Mouse (Mus musculus) stomach, embryonic 16.5 days (tissue): ENCODE measurements around the gene Crcp. TPM values are rescaled to one million over a fixed set of nuclear protein-coding genes. Genes with fewer than 3 reads are reported as not detected.

Source experiments
- ATAC-seq: fragments of 200-750 bp; cut with Nextera tagmentation; 2 replicates; pipeline ENCODE4 v1.8.0; 2017; ENCODE audit warnings: moderate number of reproducible peaks, moderate TSS enrichment; ENCODE audit not compliant: insufficient read depth, low FRiP score
- H3K27ac ChIP-seq: fragments of 300-500 bp; sonication (generic); 2 replicates; pipeline ENCODE4 v1.5.1; 2014; ENCODE audit warnings: low read length
- H3K27me3 ChIP-seq: fragments of 300-500 bp; sonication (generic); 2 replicates; pipeline ENCODE4 v1.6.1; 2014; ENCODE audit warnings: low read length, control low read depth, mixed read lengths; ENCODE audit not compliant: control insufficient read depth, insufficient read depth
- H3K36me3 ChIP-seq: fragments of 300-500 bp; sonication (generic); 2 replicates; pipeline ENCODE4 v1.6.1; 2014; ENCODE audit warnings: low read length; ENCODE audit not compliant: control insufficient read depth, insufficient read depth
- H3K4me1 ChIP-seq: fragments of 300-500 bp; sonication (generic); 2 replicates; pipeline ENCODE4 v1.6.1; 2014; ENCODE audit warnings: low read length, control low read depth, mixed read lengths; ENCODE audit not compliant: control insufficient read depth, insufficient read depth
- H3K4me2 ChIP-seq: fragments of 300-500 bp; sonication (generic); 2 replicates; pipeline ENCODE4 v1.6.1; 2014; ENCODE audit warnings: low read depth, low read length, mixed read lengths
- H3K4me3 ChIP-seq: fragments of 300-500 bp; sonication (generic); replicated peaks from 2 replicates; pipeline ENCODE4 v1.5.1; 2014; ENCODE audit warnings: mild to moderate bottlenecking, low read length
- H3K9ac ChIP-seq: fragments of 300-500 bp; sonication (generic); 2 replicates; pipeline ENCODE4 v1.6.1; 2014; ENCODE audit warnings: low read length
- H3K9me3 ChIP-seq: fragments of 300-500 bp; sonication (generic); replicated peaks from 2 replicates; pipeline ENCODE4 v1.6.1; 2016; ENCODE audit warnings: low read length, control low read depth; ENCODE audit not compliant: control insufficient read depth
- WGBS: fragments of 180-500 bp; shearing (Covaris S2); extraction: QIAGEN DNeasy Blood & Tissue Kit; methylation state at CpG from one replicate; pipeline ENCODE4 v1.1.7; 2014; 5-methylcytosine and 5-hydroxymethylcytosine counted together
- polyA plus RNA-seq: library from polyadenylated mRNA; unstranded; fragments of >200 nt; fragmentation: Nextera tagmentation; extraction: Ambion mirVana; gene quantifications from 2 replicates; pipeline ENCODE4 v1.2.1, GENCODE M21; 2015

Crcp gene
- polyA plus RNA-seq, 1 experiment from 2014 or later = 32.1 TPM

DNA sequence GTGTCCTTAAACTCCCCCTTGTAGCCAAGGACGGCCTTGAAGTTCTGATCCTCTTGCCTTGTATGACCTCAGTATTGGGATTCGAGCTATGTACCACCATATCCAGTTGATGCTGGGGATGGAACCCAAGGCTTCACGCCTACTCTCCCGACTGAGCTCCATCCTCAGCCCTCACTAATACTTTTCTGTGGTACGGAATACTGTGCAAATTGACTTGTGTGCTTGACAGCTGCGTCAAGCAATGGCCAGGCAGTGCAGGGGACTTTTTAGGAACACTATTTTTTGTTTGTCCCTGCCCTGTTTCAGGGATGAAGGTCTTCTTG lies 49.7 kb downstream of the Crcp start:
- peak overlapping the region; percentile 73 for H3K4me3 ChIP-seq
- H3K36me3 ChIP-seq = no peaks in the 10 kb centered on the region; the same call in 1 of the 2 replicates
- peak overlapping the region; percentile 88 for H3K4me2 ChIP-seq
- peak; percentile 12; the same call in 1 of the 2 replicates for ATAC-seq
- H3K9ac ChIP-seq = peak overlapping the region; percentile 88
- H3K27me3 ChIP-seq = no peaks in the 10 kb centered on the region
- no peaks in the 10 kb centered on the region for H3K9me3 ChIP-seq
- peak overlapping the region; percentile 81; the same call in 1 of the 2 replicates for H3K27ac ChIP-seq
- WGBS = 49% methylated on average over 6 of the region's 6 CpGs
- peaks cover 15% of the 10 kb centered on the region for H3K4me1 ChIP-seq

DNA sequence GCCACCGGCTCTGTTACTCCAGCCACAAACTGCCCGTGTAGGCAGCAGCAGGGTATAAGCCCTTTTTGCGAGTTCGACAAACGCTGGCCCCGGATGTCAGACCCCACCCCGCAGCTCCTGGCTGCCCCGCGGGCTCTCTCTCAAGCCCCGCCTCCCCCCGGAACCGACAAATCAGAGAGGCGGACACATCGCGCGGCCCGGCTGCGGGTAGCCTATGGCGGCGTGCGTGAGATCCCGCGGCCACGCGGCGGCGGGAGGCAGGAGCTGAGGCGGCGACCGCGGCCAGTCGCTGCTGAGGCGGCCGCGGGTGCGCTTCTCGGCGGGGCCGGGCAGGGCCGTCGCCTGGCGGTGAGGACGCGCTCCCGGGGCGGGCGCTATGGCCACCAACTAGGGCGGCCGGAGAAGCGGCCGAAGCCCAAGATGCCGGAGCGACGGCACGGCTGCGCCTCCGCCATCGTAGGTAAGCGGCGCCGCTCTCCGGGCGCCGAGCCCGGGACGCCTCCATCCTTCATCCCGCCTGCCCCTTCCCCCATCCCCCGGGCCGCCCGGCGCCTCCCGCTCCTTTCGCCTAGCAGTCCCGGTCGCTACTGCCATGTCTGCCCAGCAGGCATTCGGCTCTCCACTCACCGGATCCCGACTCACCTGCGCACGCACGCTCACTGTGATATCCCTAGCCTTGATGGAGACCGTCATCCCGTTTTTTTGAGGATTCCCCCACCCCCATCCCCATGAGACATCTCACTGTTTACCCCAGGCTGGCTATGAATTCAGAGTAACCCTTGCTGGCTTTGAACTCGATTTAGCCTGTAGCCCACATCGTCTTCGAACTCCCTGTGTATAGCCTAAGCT lies 50.3 kb downstream of the Crcp start:
- Histone ChIP-seq H3K9ac (peak overlapping the region; percentile 88), H3K36me3 (no peaks in the 10 kb centered on the region; the same call in 1 of the 2 replicates), H3K4me1 (peaks cover 15% of the 10 kb centered on the region), H3K27me3 (no peaks in the 10 kb centered on the region), H3K27ac (peak overlapping the region; percentile 81), H3K4me2 (peak overlapping the region; percentile 88), H3K4me3 (peak overlapping the region; percentile 73), H3K9me3 (no peaks in the 10 kb centered on the region)
- peak; percentile 95 for ATAC-seq
- 1% methylated on average over 67 of the region's 86 CpGs for WGBS

GRCm38 (mm10) chr5:130080051-130080681 lies 51.1 kb downstream of the Crcp start:
- peak overlapping the region; percentile 88 for H3K9ac ChIP-seq
- no peak for ATAC-seq
- no peak overlapping the region; the same call in 1 of the 2 replicates for H3K27ac ChIP-seq
- H3K36me3 ChIP-seq = no peaks in the 10 kb centered on the region; the same call in 1 of the 2 replicates
- 76% methylated on average over 16 of the region's 16 CpGs for WGBS
- peak overlapping the region; percentile 88 for H3K4me2 ChIP-seq
- H3K4me3 ChIP-seq = peak overlapping the region; percentile 73
- no peaks in the 10 kb centered on the region for H3K27me3 ChIP-seq
- H3K4me1 ChIP-seq = peaks cover 15% of the 10 kb centered on the region
- H3K9me3 ChIP-seq = no peaks in the 10 kb centered on the region

DNA sequence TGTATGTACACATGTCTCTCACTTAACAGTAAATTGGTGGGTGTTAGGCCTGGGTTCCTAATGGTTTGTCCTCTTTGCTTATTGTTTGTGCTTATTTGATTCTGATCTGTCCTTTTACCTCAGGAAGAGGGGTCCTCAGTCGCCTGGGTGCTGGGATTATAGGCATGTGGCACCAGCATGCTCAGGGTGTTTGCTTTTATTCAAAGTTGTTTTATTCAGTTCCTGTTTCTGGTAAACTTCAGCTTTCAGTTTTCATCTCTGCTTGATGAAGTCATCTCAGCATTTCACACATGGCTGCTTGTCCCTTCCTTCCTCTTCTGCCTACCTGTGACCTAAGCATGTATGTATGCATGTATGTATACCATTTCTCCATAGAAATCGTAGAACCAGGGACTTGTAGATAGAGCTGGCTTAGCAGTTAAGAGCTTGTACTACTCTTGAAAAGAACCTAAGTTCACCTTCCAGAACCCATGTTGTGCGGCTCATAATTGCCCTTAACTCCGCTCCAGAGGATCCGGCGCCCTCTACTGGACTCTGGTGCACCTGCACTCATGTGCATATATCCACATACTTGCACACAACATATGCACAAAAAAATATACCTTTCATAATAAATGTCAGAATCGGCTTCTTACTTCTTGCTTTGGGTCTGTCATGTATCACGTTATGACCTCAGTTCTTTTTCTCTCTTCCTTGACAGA lies 52.2 kb downstream of the Crcp start:
- H3K36me3 ChIP-seq = no peaks in the 10 kb centered on the region; the same call in 1 of the 2 replicates
- ATAC-seq = no peak
- H3K9ac ChIP-seq = no peak overlapping the region
- WGBS = 93% methylated on average over 8 of the region's 8 CpGs
- no peak overlapping the region for H3K4me3 ChIP-seq
- H3K27me3 ChIP-seq = no peaks in the 10 kb centered on the region
- H3K27ac ChIP-seq = no peak overlapping the region
- H3K4me1 ChIP-seq = peaks cover 15% of the 10 kb centered on the region
- no peak overlapping the region for H3K4me2 ChIP-seq
- H3K9me3 ChIP-seq = no peaks in the 10 kb centered on the region

DNA sequence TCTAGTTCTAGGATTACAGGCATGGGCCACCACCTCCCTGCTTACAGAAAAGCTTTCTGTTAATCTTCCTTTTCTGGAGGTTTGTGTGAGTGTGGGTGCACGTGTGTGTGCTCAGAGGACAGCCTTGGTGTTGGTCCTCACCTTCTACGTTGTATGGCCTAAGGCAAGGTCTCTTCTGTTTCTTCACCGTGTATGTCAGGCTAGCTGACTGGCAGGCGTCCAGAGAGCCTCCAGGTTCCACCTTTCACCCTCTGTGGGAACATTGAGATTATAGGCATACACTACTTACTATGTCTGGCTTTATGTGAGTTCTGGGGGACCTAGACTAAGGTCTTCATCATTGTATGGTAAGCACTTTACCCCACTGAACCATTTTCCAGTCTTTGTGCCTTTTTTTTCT lies 53.3 kb downstream of the Crcp start:
- WGBS = 83% methylated on average over 4 of the region's 4 CpGs
- H3K9me3 ChIP-seq = no peaks in the 10 kb centered on the region
- H3K4me2 ChIP-seq = no peak overlapping the region

GRCm38 (mm10) chr5:130084271-130084670 lies 55.2 kb downstream of the Crcp start:
- no peak overlapping the region for H3K9ac ChIP-seq
- H3K27me3 ChIP-seq = no peaks in the 10 kb centered on the region
- no peaks in the 10 kb centered on the region; the same call in 1 of the 2 replicates for H3K36me3 ChIP-seq
- WGBS = 69% methylated on average over 3 of the region's 3 CpGs
- ATAC-seq = no peak
- H3K4me1 ChIP-seq = peaks cover 12% of the 10 kb centered on the region
- no peak overlapping the region for H3K4me2 ChIP-seq
- no peak overlapping the region for H3K4me3 ChIP-seq
- H3K9me3 ChIP-seq = no peaks in the 10 kb centered on the region
- no peak overlapping the region for H3K27ac ChIP-seq

More for the DNA sequence above, 53.3 kb downstream of the Crcp start:
- no peak overlapping the region for H3K9ac ChIP-seq
- ATAC-seq = no peak
- H3K27me3 ChIP-seq = no peaks in the 10 kb centered on the region
- peaks cover 15% of the 10 kb centered on the region for H3K4me1 ChIP-seq
- no peak overlapping the region for H3K27ac ChIP-seq
- no peak overlapping the region for H3K4me3 ChIP-seq
- H3K36me3 ChIP-seq = no peaks in the 10 kb centered on the region; the same call in 1 of the 2 replicates

DNA sequence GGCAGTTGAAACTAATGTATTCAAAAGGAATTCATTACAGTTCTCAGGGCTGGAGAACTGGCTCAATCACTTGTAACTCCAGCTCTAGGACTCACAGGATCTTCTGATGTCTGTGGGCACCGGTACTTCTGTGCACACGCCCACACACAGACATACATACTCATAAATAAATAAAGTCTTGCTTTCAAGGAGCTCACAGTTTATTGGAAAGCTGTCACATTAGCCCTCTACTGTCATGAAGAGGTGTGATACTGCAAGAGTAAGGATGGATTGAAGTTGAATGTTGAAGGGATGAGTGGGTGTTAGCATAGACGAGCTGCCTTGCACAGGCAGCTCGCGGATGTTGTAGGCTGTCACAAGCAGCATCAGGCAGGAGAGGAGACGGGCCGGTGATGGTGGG lies 58.9 kb downstream of the Crcp start:
- no peak overlapping the region for H3K27ac ChIP-seq
- no peak overlapping the region for H3K9ac ChIP-seq
- 88% methylated on average over 7 of the region's 7 CpGs for WGBS
- no peak overlapping the region for H3K4me2 ChIP-seq
- no peaks in the 10 kb centered on the region for H3K9me3 ChIP-seq
- no peaks in the 10 kb centered on the region for H3K36me3 ChIP-seq
- no peak for ATAC-seq
- no peaks in the 10 kb centered on the region for H3K27me3 ChIP-seq
- no peak overlapping the region for H3K4me3 ChIP-seq
- H3K4me1 ChIP-seq = peaks cover 12% of the 10 kb centered on the region

GRCm38 (mm10) chr5:130088612-130089011 lies 59.5 kb downstream of the Crcp start:
- ATAC-seq = no peak
- Histone ChIP-seq H3K36me3 (no peaks in the 10 kb centered on the region), H3K9ac (no peak overlapping the region), H3K27ac (no peak overlapping the region), H3K27me3 (no peaks in the 10 kb centered on the region), H3K9me3 (no peaks in the 10 kb centered on the region), H3K4me2 (no peak overlapping the region), H3K4me3 (no peak overlapping the region), H3K4me1 (peaks cover 12% of the 10 kb centered on the region)
- WGBS = 86% methylated on average over 4 of the region's 4 CpGs

GRCm38 (mm10) chr5:130089177-130089576 lies 60.1 kb downstream of the Crcp start:
- WGBS = 70% methylated on average over 7 of the region's 7 CpGs
- no peak overlapping the region for H3K4me3 ChIP-seq
- peaks cover 12% of the 10 kb centered on the region for H3K4me1 ChIP-seq
- no peak overlapping the region for H3K9ac ChIP-seq
- H3K9me3 ChIP-seq = no peaks in the 10 kb centered on the region
- no peaks in the 10 kb centered on the region for H3K27me3 ChIP-seq
- H3K4me2 ChIP-seq = no peak overlapping the region
- H3K36me3 ChIP-seq = no peaks in the 10 kb centered on the region
- ATAC-seq = no peak
- peak overlapping the region; percentile 34; the same call in 1 of the 2 replicates for H3K27ac ChIP-seq
